Mouse (Mus musculus) brain, embryonic 14.5 days (tissue): ENCODE measurements around the gene Mab21l3.

Experiments used
- CTCF ChIP-seq: fragments of 200-500 bp; IDR thresholded peaks from 2 replicates; pipeline ENCODE4 v1.5.1; 2012; ENCODE audit warnings: inconsistent platforms, mild to moderate bottlenecking, moderate library complexity, borderline replicate concordance; ENCODE audit not compliant: insufficient read depth, insufficient read length; ENCODE audit errors: extremely low read depth
- POLR2A ChIP-seq: fragments of 200-500 bp; IDR thresholded peaks from 2 replicates; pipeline ENCODE4 v1.6.1; 2012; ENCODE audit warnings: mild to moderate bottlenecking, inconsistent platforms, borderline replicate concordance; ENCODE audit not compliant: poor library complexity, insufficient read depth, insufficient read length, severe bottlenecking; ENCODE audit errors: extremely low read depth

- TF ChIP-seq CTCF (no peak), POLR2A (no peak)
Observed at GRCm38 (mm10) chr3:101873061-101873675, 24.4 kb upstream of the Mab21l3 start.
